Mouse (Mus musculus): Measurements from ENCODE around the gene Dock3.

DNA sequence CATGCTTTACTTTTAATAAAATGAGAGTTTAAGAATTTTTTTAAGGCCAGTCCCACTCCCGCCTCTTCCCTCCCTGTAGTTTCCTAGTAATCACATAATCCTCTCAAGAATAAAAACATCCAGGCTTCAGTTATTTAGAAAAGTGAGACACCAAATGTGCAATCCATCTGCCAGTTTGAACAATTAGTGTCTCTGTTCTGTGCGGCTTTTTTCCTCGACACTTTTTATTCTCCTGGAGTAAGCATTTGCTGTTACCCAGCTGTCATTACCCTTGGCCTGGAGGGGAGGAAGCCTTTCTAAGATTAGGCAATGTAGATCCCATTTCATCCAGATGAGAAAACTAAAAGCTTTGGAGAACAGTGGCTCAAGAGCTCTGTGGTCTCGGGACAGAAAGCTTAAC is 221.9 kb downstream of the Dock3 start:
- TF ChIP-seq POLR2A (IDR thresholded peaks at IDR 0.05; ENCODE audit: control insufficient read depth, low read depth, low read length) (no peak), CTCF (IDR thresholded peaks at IDR 0.05; ENCODE audit: control insufficient read depth, insufficient read depth, insufficient replicate concordance, low read depth, low read length) (no peak)

Data from testis, adult 2 months (tissue).